Mouse (Mus musculus) olfactory bulb, adult 2 months (tissue): ENCODE results near the gene Retnla. TPM values are rescaled to one million over a fixed set of nuclear protein-coding genes. Genes with fewer than 3 reads are reported as not detected.

ENCODE experiments used
- H3K27ac ChIP-seq: fragments of 200-500 bp; 2 replicates; pipeline ENCODE4 v1.5.1; 2012; ENCODE audit warnings: low read depth, low read length; ENCODE audit not compliant: insufficient read depth
- H3K4me1 ChIP-seq: fragments of 200-500 bp; 2 replicates; pipeline ENCODE4 v1.6.1; 2012; ENCODE audit warnings: low read length; ENCODE audit not compliant: control insufficient read depth, insufficient read depth
- H3K4me3 ChIP-seq: fragments of 200-500 bp; 2 replicates; pipeline ENCODE4 v1.5.1; 2012; ENCODE audit warnings: mild to moderate bottlenecking, low read depth, low read length, moderate library complexity; ENCODE audit not compliant: insufficient read depth
- CTCF ChIP-seq: fragments of 200-500 bp; IDR thresholded peaks from 2 replicates; pipeline ENCODE4 v1.5.1; 2012; ENCODE audit warnings: low read depth, mild to moderate bottlenecking, low read length, moderate library complexity; ENCODE audit not compliant: insufficient read depth
- POLR2A ChIP-seq: fragments of 200-500 bp; IDR thresholded peaks from 2 replicates; pipeline ENCODE4 v1.6.1; 2012; ENCODE audit warnings: mild to moderate bottlenecking, low read depth, low read length, moderate library complexity; ENCODE audit not compliant: insufficient read depth
- WGBS: fragments of 180-500 bp; shearing (Covaris S2); methylation state at CpG from one replicate; pipeline ENCODE4 v1.1.7; 2018; 5-methylcytosine and 5-hydroxymethylcytosine counted together
- polyA plus RNA-seq: library from polyadenylated mRNA; stranded (reverse); fragments of >200 nt; gene quantifications from 2 replicates; pipeline ENCODE4 v1.2.4, GENCODE M21; 2012; ENCODE audit warnings: low replicate concordance; ENCODE audit not compliant: missing spikeins, insufficient read depth, insufficient read length

Retnla gene
- polyA plus RNA-seq: not detected in 2 replicates

GRCm38 (mm10) chr16:48842266-48842665, at the start of gene Retnla:
Gene Retnla, plus strand, starts transcription at chr16:48842551.
- TF ChIP-seq CTCF (no peak), POLR2A (no peak)
- 88% methylated on average over 3 of the region's 3 CpGs for WGBS
- H3K4me3 ChIP-seq: no peak within 1 kb of the TSS
- no peaks in the 10 kb centered on the region for H3K4me1 ChIP-seq
- H3K27ac ChIP-seq: no peak within 1 kb of the TSS

- H3K4me3 ChIP-seq: no peak overlapping the region
- 61% methylated on average over 3 of the region's 3 CpGs for WGBS
- H3K4me1 ChIP-seq: no peaks in the 10 kb centered on the region
- no peak overlapping the region for H3K27ac ChIP-seq
- TF ChIP-seq POLR2A (no peak), CTCF (no peak)
Measured at GRCm38 (mm10) chr16:48798285-48798684, 44.1 kb upstream of the Retnla start.

- no peaks in the 10 kb centered on the region for H3K4me1 ChIP-seq
- no peak overlapping the region for H3K4me3 ChIP-seq
- TF ChIP-seq CTCF: no peak
- no peak for TF ChIP-seq POLR2A
- no peak overlapping the region for H3K27ac ChIP-seq
- WGBS: 87% methylated on average over 3 of the region's 3 CpGs
Measured at GRCm38 (mm10) chr16:48799470-48799869, 42.9 kb upstream of the Retnla start.

- TF ChIP-seq CTCF: no peak
- TF ChIP-seq POLR2A: no peak
- H3K4me3 ChIP-seq: no peak overlapping the region
- WGBS: 87% methylated on average over 2 of the region's 2 CpGs
- no peak overlapping the region for H3K27ac ChIP-seq
- no peaks in the 10 kb centered on the region for H3K4me1 ChIP-seq
Measured at GRCm38 (mm10) chr16:48800906-48801305, 41.4 kb upstream of the Retnla start.

- TF ChIP-seq POLR2A (no peak), CTCF (no peak)
- Histone ChIP-seq H3K27ac (no peak overlapping the region), H3K4me3 (no peak overlapping the region), H3K4me1 (no peaks in the 10 kb centered on the region)
- WGBS: 81% methylated on average over 1 of the region's 1 CpGs
Measured at GRCm38 (mm10) chr16:48805412-48805811, 36.9 kb upstream of the Retnla start.

GRCm38 (mm10) chr16:48806521-48806920, 35.8 kb upstream of the Retnla start:
- WGBS: 89% methylated on average over 1 of the region's 1 CpGs
- no peak overlapping the region for H3K4me3 ChIP-seq
- no peak overlapping the region for H3K27ac ChIP-seq
- TF ChIP-seq CTCF (no peak), POLR2A (no peak)
- no peaks in the 10 kb centered on the region for H3K4me1 ChIP-seq

GRCm38 (mm10) chr16:48809374-48809773, 33.0 kb upstream of the Retnla start:
- WGBS: 59% methylated on average over 2 of the region's 2 CpGs
- H3K27ac ChIP-seq: no peak overlapping the region
- no peak overlapping the region for H3K4me3 ChIP-seq
- TF ChIP-seq CTCF: no peak
- TF ChIP-seq POLR2A: no peak
- no peaks in the 10 kb centered on the region for H3K4me1 ChIP-seq

- Histone ChIP-seq H3K27ac (no peak overlapping the region), H3K4me3 (no peak overlapping the region), H3K4me1 (no peaks in the 10 kb centered on the region)
- no peak for TF ChIP-seq POLR2A
- no peak for TF ChIP-seq CTCF
- WGBS: 84% methylated on average over 7 of the region's 7 CpGs
Measured at GRCm38 (mm10) chr16:48811881-48812436, 30.4 kb upstream of the Retnla start.

GRCm38 (mm10) chr16:48816695-48817094, 25.7 kb upstream of the Retnla start, which contains the start of gene Retnlb:
Gene Retnlb, plus strand, starts transcription at chr16:48816856.
- no peak within 1 kb of the TSS for H3K4me3 ChIP-seq
- TF ChIP-seq POLR2A (no peak), CTCF (no peak)
- H3K4me1 ChIP-seq: no peaks in the 10 kb centered on the region
- WGBS: 96% methylated on average over 2 of the region's 2 CpGs
- H3K27ac ChIP-seq: no peak within 1 kb of the TSS
